Mouse (Mus musculus): ENCODE data around the gene Rprd2. TPM values are rescaled to one million over a fixed set of nuclear protein-coding genes. Genes with fewer than 3 reads are reported as not detected.
A peak's percentile ranks its signal among the peaks of the same experiment; 100 is the strongest.

The Rprd2 gene
- polyA plus RNA-seq, 1 experiment from 2014 or later: 19.9 TPM

DNA sequence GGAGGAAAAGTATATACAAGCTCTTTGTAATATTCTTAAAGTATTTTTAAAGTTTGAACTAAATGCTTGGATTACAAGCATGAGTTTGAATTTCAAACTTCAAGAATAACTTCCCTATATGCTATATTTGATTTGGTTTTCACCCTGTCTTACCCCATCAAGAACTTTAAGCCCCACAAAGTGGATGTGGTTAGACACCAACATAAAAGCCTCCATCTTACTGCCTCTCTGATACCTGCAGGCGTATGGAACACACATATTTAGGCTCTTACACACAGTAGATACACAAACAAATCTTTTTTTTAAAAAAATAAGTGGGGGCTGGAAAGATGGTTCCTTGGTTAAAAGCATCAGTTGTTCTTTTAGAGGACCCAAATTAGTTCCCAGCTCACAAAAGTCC lies 24.4 kb downstream of the Rprd2 start:
- Histone ChIP-seq H3K9ac (replicated peaks; ENCODE audit: low read length) (no peak overlapping the region), H3K27ac (ENCODE audit: low read length) (no peak overlapping the region), H3K9me3 (ENCODE audit: low read length) (no peaks in the 10 kb centered on the region), H3K36me3 (ENCODE audit: insufficient read depth, low read length) (no peaks in the 10 kb centered on the region), H3K27me3 (ENCODE audit: insufficient read depth, low read length) (no peaks in the 10 kb centered on the region), H3K4me2 (replicated peaks; ENCODE audit: low read depth, low read length) (no peak overlapping the region), H3K4me1 (ENCODE audit: insufficient read depth, low read length) (no peaks in the 10 kb centered on the region), H3K4me3 (ENCODE audit: low read length) (no peak overlapping the region)
- 76% methylated on average over 1 of the region's 1 CpGs for WGBS
- no peak for ATAC-seq (ENCODE audit: low FRiP score, low TSS enrichment)

DNA sequence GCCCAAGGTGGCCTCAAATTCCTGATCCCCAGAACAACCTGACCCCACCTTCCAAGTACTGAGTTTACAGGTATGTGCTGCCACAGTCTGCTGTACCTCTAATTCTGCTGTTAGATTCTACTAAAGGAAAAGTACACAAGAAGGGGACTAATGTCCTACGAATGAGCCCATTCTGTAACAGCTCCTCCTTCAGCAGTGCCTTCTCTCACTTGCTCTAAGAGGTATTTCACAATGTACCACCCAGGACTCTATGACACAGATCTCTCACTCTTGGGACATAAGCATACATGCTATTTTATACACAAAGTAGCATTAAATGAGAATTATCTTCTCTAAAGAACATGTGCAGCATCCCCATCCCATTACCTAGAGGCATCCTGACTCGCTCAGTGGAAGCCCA lies 25.0 kb downstream of the Rprd2 start:
- Histone ChIP-seq H3K4me2 (replicated peaks; ENCODE audit: low read depth, low read length) (no peak overlapping the region), H3K9ac (replicated peaks; ENCODE audit: low read length) (no peak overlapping the region), H3K4me3 (ENCODE audit: low read length) (no peak overlapping the region), H3K27me3 (ENCODE audit: insufficient read depth, low read length) (no peaks in the 10 kb centered on the region), H3K27ac (ENCODE audit: low read length) (no peak overlapping the region), H3K4me1 (ENCODE audit: insufficient read depth, low read length) (no peaks in the 10 kb centered on the region), H3K9me3 (ENCODE audit: low read length) (no peaks in the 10 kb centered on the region), H3K36me3 (ENCODE audit: insufficient read depth, low read length) (no peaks in the 10 kb centered on the region)
- WGBS: 58% methylated on average over 2 of the region's 2 CpGs
- ATAC-seq (ENCODE audit: low FRiP score, low TSS enrichment): no peak

DNA sequence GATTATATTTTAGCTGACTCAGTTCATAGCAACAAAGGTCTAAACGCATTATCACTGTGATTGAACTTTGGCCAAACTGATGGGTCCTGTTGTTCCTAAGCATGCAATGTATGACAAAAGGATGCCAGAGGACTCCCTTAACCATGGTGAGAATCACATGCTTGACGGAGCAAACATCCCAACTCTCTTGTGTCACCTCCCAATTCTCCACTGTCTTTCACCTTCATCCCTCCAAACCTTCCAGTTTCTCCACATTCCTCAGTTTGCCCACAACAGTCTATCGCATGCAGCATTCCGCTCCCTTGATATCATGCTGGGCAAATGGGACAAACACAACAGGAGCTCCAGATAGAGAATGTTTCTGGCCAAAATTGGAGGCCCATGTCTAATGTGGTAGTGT lies 33.2 kb downstream of the Rprd2 start:
- Histone ChIP-seq H3K9me3 (ENCODE audit: low read length) (no peaks in the 10 kb centered on the region), H3K36me3 (ENCODE audit: insufficient read depth, low read length) (peaks cover 50% of the 10 kb centered on the region), H3K9ac (replicated peaks; ENCODE audit: low read length) (no peak overlapping the region), H3K4me2 (replicated peaks; ENCODE audit: low read depth, low read length) (no peak overlapping the region), H3K27me3 (ENCODE audit: insufficient read depth, low read length) (no peaks in the 10 kb centered on the region), H3K27ac (ENCODE audit: low read length) (no peak overlapping the region), H3K4me1 (ENCODE audit: insufficient read depth, low read length) (no peaks in the 10 kb centered on the region), H3K4me3 (ENCODE audit: low read length) (no peak overlapping the region)
- no peak for ATAC-seq (ENCODE audit: low FRiP score, low TSS enrichment)
- WGBS: 96% methylated on average over 4 of the region's 4 CpGs

DNA sequence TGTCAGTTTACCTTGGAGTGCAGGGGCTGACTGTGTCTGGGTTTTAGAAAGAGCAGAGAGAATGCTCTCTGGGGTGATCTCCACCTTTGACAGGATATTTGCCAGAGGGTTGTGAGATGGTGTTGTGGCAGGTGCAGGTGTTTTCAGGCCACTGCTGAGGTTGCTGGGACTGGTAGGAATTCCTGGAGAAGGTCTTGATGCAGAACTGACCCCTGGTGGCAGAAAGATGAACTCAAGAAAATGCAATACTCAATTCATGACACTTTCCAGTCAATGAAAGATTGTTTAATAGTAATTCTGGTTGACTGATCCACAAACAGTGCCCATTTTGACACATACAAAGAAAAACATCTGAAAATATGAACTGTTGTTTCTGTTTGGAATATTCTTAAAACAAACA lies 46.7 kb downstream of the Rprd2 start:
- Histone ChIP-seq H3K4me2 (replicated peaks; ENCODE audit: low read depth, low read length) (no peak overlapping the region), H3K27me3 (ENCODE audit: insufficient read depth, low read length) (no peaks in the 10 kb centered on the region), H3K4me3 (ENCODE audit: low read length) (no peak overlapping the region), H3K4me1 (ENCODE audit: insufficient read depth, low read length) (no peaks in the 10 kb centered on the region), H3K9me3 (ENCODE audit: low read length) (no peaks in the 10 kb centered on the region), H3K27ac (ENCODE audit: low read length) (no peak overlapping the region), H3K36me3 (ENCODE audit: insufficient read depth, low read length) (peaks cover 46% of the 10 kb centered on the region), H3K9ac (replicated peaks; ENCODE audit: low read length) (no peak overlapping the region)
- no peak for ATAC-seq (ENCODE audit: low FRiP score, low TSS enrichment)

DNA sequence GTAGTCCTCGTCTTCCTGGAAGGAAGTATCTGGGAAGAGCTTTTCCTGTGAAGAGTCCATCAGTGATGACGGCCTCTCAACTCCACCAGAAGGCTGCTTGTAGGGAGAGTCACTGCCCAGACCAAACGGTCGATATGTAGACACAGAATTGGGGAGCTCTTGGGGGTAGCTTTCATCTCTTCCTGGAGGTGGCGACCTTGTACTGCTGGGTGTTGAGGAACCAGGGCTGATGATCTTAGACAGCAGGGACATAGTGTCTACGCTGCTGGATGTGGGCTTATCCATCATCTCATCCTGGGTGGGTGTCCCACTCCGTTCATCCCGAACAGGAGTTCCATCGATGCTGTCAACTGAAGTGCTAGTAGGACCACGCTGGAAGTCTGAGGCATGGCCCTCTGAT lies 53.1 kb downstream of the Rprd2 start:
- Histone ChIP-seq H3K27me3 (ENCODE audit: insufficient read depth, low read length) (no peaks in the 10 kb centered on the region), H3K36me3 (ENCODE audit: insufficient read depth, low read length) (peaks cover 42% of the 10 kb centered on the region), H3K27ac (ENCODE audit: low read length) (no peak overlapping the region), H3K9me3 (ENCODE audit: low read length) (no peaks in the 10 kb centered on the region), H3K9ac (replicated peaks; ENCODE audit: low read length) (no peak overlapping the region), H3K4me2 (replicated peaks; ENCODE audit: low read depth, low read length) (no peak overlapping the region), H3K4me3 (ENCODE audit: low read length) (no peak overlapping the region), H3K4me1 (ENCODE audit: insufficient read depth, low read length) (no peaks in the 10 kb centered on the region)
- no peak for ATAC-seq (ENCODE audit: low FRiP score, low TSS enrichment)
- WGBS: 93% methylated on average over 10 of the region's 10 CpGs

DNA sequence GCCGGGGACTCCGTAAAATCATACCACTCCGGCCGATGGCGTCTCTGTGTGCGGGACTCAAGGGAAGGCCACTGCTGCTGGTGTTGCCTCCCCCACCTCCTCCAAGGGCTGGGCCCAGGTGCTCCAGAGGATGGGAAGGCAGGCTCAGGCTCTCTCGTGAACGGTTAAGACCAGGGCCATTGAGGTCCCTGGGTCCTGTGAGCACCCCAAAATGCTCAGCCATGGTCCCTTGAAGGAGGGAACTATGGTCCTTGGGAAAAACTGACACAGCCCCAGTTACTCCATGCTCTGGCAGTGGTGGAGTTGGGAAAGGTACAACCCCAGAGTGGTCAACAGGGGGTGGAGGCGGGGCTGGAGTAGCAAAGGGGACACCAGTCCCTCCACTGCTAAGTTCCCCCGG lies 54.9 kb downstream of the Rprd2 start:
- Histone ChIP-seq H3K36me3 (ENCODE audit: insufficient read depth, low read length) (peaks cover 31% of the 10 kb centered on the region), H3K9ac (replicated peaks; ENCODE audit: low read length) (no peak overlapping the region), H3K27me3 (ENCODE audit: insufficient read depth, low read length) (no peaks in the 10 kb centered on the region), H3K4me3 (ENCODE audit: low read length) (no peak overlapping the region), H3K4me1 (ENCODE audit: insufficient read depth, low read length) (no peaks in the 10 kb centered on the region), H3K27ac (ENCODE audit: low read length) (no peak overlapping the region), H3K4me2 (replicated peaks; ENCODE audit: low read depth, low read length) (no peak overlapping the region), H3K9me3 (ENCODE audit: low read length) (no peaks in the 10 kb centered on the region)
- 0 out of 2 replicates have a peak, but pooled peaks have one; percentile 19 for ATAC-seq (ENCODE audit: low FRiP score, low TSS enrichment)
- WGBS: 84% methylated on average over 10 of the region's 10 CpGs

DNA sequence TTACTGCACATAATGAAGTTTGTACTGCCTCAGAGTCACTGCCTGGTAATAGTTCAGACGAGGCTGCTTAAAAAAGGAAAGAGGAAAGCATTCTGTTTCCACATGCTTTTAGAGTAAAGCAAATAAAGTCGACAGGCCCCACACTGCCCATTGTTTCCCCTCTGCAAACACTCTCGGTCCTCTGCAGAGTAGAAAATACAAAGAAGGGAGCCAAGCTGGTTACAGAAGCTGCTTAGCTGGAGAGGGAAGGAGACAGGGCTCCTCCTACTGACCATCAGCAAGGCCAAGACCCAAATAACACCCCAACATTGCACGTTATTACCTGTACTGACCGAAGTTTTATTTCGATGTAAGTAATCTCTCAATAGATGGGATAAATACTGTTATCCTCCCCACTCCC lies 55.7 kb downstream of the Rprd2 start:
- no peak overlapping the region for H3K9ac ChIP-seq (replicated peaks; ENCODE audit: low read length)
- H3K9me3 ChIP-seq (ENCODE audit: low read length): no peaks in the 10 kb centered on the region
- no peak overlapping the region for H3K4me3 ChIP-seq (ENCODE audit: low read length)
- H3K36me3 ChIP-seq (ENCODE audit: insufficient read depth, low read length): peaks cover 25% of the 10 kb centered on the region
- 61% methylated on average over 6 of the region's 6 CpGs for WGBS
- no peaks in the 10 kb centered on the region for H3K27me3 ChIP-seq (ENCODE audit: insufficient read depth, low read length)
- no peak for ATAC-seq (ENCODE audit: low FRiP score, low TSS enrichment)
- H3K4me1 ChIP-seq (ENCODE audit: insufficient read depth, low read length): no peaks in the 10 kb centered on the region
- no peak overlapping the region for H3K27ac ChIP-seq (ENCODE audit: low read length)
- no peak overlapping the region for H3K4me2 ChIP-seq (replicated peaks; ENCODE audit: low read depth, low read length)

DNA sequence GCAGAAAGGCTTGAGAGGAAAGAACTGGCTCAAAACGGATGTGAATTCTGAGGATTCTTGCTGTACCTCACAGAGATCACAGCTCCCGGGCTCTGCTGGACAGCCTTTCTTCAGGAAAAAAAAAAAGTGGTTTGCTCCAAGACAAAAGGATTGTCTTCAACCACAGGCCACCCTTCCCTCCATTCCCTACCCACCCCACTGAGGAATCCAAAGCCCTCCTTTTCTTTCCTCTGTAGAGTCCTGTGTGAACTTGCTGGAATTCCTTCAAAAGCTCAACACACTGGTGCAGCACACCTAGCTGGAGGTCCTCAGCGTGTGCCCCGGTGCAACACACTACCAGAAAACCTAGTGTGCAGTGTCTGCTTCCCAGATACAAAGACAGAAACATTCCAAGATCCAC lies 56.9 kb downstream of the Rprd2 start:
- 84% methylated on average over 4 of the region's 4 CpGs for WGBS
- no peak overlapping the region for H3K4me3 ChIP-seq (ENCODE audit: low read length)

DNA sequence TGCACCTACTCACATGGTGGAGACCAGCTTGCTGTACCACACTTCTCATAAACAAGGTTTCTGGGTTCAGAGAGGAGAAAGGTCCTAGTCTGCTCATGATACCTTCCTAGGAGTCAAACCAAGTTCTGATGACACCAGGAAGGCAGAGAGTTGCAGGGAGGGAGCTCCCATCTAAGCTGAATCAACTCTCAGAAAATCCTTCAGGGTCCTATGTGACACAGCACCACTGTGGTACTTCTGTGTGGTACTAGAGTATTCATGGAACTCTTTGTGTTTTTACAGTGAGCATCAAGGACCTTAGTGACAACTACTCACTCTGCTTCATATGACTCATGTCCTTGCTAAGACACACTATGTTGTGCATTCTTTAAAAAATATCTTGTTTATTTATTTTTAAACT lies 58.0 kb downstream of the Rprd2 start:
- Histone ChIP-seq H3K9ac (replicated peaks; ENCODE audit: low read length) (no peak overlapping the region), H3K4me3 (ENCODE audit: low read length) (no peak overlapping the region)

More for the DNA sequence above, 56.9 kb downstream of the Rprd2 start:
- Histone ChIP-seq H3K4me1 (ENCODE audit: insufficient read depth, low read length) (no peaks in the 10 kb centered on the region), H3K27me3 (ENCODE audit: insufficient read depth, low read length) (no peaks in the 10 kb centered on the region), H3K36me3 (ENCODE audit: insufficient read depth, low read length) (peaks cover 25% of the 10 kb centered on the region), H3K4me2 (replicated peaks; ENCODE audit: low read depth, low read length) (no peak overlapping the region), H3K27ac (ENCODE audit: low read length) (no peak overlapping the region), H3K9ac (replicated peaks; ENCODE audit: low read length) (no peak overlapping the region), H3K9me3 (ENCODE audit: low read length) (no peaks in the 10 kb centered on the region)
- ATAC-seq (ENCODE audit: low FRiP score, low TSS enrichment): no peak

DNA sequence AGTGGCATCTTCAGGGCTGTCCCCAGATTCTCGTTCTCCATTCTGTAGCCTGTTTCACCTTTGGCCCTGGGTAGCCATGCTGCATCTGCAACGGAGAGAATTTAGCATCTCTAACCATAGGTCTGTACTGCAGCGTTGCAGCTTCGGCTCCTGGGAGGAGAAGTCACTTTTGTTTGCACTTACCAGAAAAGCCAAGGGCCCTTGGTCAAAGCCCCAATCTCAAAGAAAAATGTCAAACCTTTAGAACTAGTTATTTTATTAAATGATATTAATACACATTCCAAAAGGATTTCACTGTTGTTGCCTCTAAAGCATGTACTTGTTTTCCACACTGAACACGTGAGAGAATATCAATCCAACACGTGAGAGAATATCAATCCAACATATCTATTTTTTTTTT lies 58.6 kb downstream of the Rprd2 start, which contains the start of gene Tars2:
TSS of gene Tars2 (minus strand) at position 101 of the 400 bp plus-strand sequence.
- Histone ChIP-seq H3K4me2 (replicated peaks; ENCODE audit: low read depth, low read length) (no peak within 1 kb of the TSS), H3K27ac (ENCODE audit: low read length) (no peak within 1 kb of the TSS), H3K4me3 (ENCODE audit: low read length) (no peak within 1 kb of the TSS), H3K36me3 (ENCODE audit: insufficient read depth, low read length) (peaks cover 15% of the 10 kb centered on the region), H3K9ac (replicated peaks; ENCODE audit: low read length) (no peak within 1 kb of the TSS), H3K9me3 (ENCODE audit: low read length) (no peaks in the 10 kb centered on the region), H3K4me1 (ENCODE audit: insufficient read depth, low read length) (no peaks in the 10 kb centered on the region; the same call in 1 of the 2 replicates), H3K27me3 (ENCODE audit: insufficient read depth, low read length) (no peaks in the 10 kb centered on the region)
- no peak for ATAC-seq (ENCODE audit: low FRiP score, low TSS enrichment)
- WGBS: 82% methylated on average over 6 of the region's 6 CpGs

More for the DNA sequence above, 58.0 kb downstream of the Rprd2 start:
- H3K4me1 ChIP-seq (ENCODE audit: insufficient read depth, low read length): no peaks in the 10 kb centered on the region; the same call in 1 of the 2 replicates
- no peak overlapping the region for H3K4me2 ChIP-seq (replicated peaks; ENCODE audit: low read depth, low read length)
- ATAC-seq (ENCODE audit: low FRiP score, low TSS enrichment): no peak
- H3K27ac ChIP-seq (ENCODE audit: low read length): no peak overlapping the region
- no peaks in the 10 kb centered on the region for H3K9me3 ChIP-seq (ENCODE audit: low read length)
- no peaks in the 10 kb centered on the region for H3K27me3 ChIP-seq (ENCODE audit: insufficient read depth, low read length)
- H3K36me3 ChIP-seq (ENCODE audit: insufficient read depth, low read length): peaks cover 20% of the 10 kb centered on the region

Data from kidney, embryonic 16.5 days (tissue).